Mouse (Mus musculus) midbrain, embryonic 14.5 days (tissue): ENCODE results near the gene Neurog2. TPM values are rescaled to one million over a fixed set of nuclear protein-coding genes. Genes with fewer than 3 reads are reported as not detected.

Source experiments
- ATAC-seq: fragments of 200-750 bp; cut with Nextera tagmentation; 2 replicates; pipeline ENCODE4 v1.8.0; 2017; ENCODE audit warnings: moderate number of reproducible peaks, moderate library complexity; ENCODE audit not compliant: low FRiP score, low TSS enrichment
- DNase-seq: peaks from one replicate; pipeline ENCODE4 v3.0.0-alpha.2; 2015
- H3K27ac ChIP-seq: fragments of 300-500 bp; sonication (generic); replicated peaks from 2 replicates; pipeline ENCODE4 v1.5.1; 2014; ENCODE audit warnings: mild to moderate bottlenecking, low read depth, low read length, moderate library complexity
- H3K27me3 ChIP-seq: fragments of 300-500 bp; sonication (generic); 2 replicates; pipeline ENCODE4 v1.6.1; 2014; ENCODE audit warnings: low read length, control low read depth, mixed read lengths; ENCODE audit not compliant: control insufficient read depth, insufficient read depth
- H3K36me3 ChIP-seq: fragments of 300-500 bp; sonication (generic); 2 replicates; pipeline ENCODE4 v1.6.1; 2014; ENCODE audit warnings: low read length, control low read depth; ENCODE audit not compliant: control insufficient read depth, insufficient read depth
- H3K4me1 ChIP-seq: fragments of 300-500 bp; sonication (generic); 2 replicates; pipeline ENCODE4 v1.6.1; 2014; ENCODE audit warnings: mild to moderate bottlenecking, antibody characterized with exemption, low read length, control low read depth; ENCODE audit not compliant: control insufficient read depth, insufficient read depth
- H3K4me2 ChIP-seq: fragments of 300-500 bp; sonication (generic); 2 replicates; pipeline ENCODE4 v1.6.1; 2014; ENCODE audit warnings: mild to moderate bottlenecking, low read length, moderate library complexity
- H3K4me3 ChIP-seq: fragments of 300-500 bp; sonication (generic); replicated peaks from 2 replicates; pipeline ENCODE4 v1.5.1; 2014; ENCODE audit warnings: low read depth, low read length
- H3K9ac ChIP-seq: fragments of 300-500 bp; sonication (generic); replicated peaks from 2 replicates; pipeline ENCODE4 v1.6.1; 2014; ENCODE audit warnings: mild to moderate bottlenecking, low read length, moderate library complexity
- H3K9me3 ChIP-seq: fragments of 300-500 bp; sonication (generic); 2 replicates; pipeline ENCODE4 v1.6.1; 2016; ENCODE audit warnings: low read length, control low read depth, mixed read lengths; ENCODE audit not compliant: control insufficient read depth
- WGBS: fragments of 180-500 bp; shearing (Covaris S2); extraction: QIAGEN DNeasy Blood & Tissue Kit; methylation state at CpG from one replicate; pipeline ENCODE4 v1.1.7; 2014; 5-methylcytosine and 5-hydroxymethylcytosine counted together
- polyA plus RNA-seq: library from polyadenylated mRNA; unstranded; fragments of >200 nt; fragmentation: Nextera tagmentation; extraction: Ambion mirVana; gene quantifications from 2 replicates; pipeline ENCODE4 v1.2.1, GENCODE M21; 2014

Neurog2 gene
- polyA plus RNA-seq, 1 experiment from 2014 or later = 18.6 TPM

DNA sequence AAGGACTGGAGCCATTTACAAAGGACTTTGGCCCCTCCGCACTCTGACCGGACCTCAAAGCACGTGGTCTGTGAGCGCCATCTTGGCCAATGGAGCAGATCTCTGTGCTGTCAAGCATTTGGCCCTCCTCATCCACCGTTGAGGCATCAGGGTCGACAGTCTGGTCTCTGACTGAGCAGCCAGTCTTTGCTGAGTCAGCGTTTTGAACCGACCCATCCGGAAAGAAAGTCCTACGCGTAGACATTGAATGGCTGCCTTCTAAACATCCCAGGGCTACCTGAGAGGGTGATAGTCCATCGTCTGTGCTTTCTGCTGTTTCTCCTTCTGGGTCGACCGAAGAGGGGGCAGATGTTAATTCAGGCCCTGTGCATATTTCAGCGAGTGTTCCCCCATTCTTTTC lies 46.8 kb downstream of the Neurog2 start:
- Histone ChIP-seq H3K9me3 (no peaks in the 10 kb centered on the region), H3K36me3 (no peaks in the 10 kb centered on the region), H3K4me1 (no peaks in the 10 kb centered on the region), H3K27me3 (peaks cover 2% of the 10 kb centered on the region; the same call in 1 of the 2 replicates), H3K4me3 (no peak overlapping the region), H3K4me2 (no peak overlapping the region), H3K9ac (no peak overlapping the region), H3K27ac (no peak overlapping the region)
- 90% methylated on average over 15 of the region's 15 CpGs for WGBS
- DNase-seq (no peak), ATAC-seq (no peak)

Other genes starting within 250 kb of the Neurog2 start
- gene Ank2, start 133.8 kb upstream of the Neurog2 start, polyA plus RNA-seq = 195 and 211 TPM in 2 replicates
- 22.8 and 29.3 TPM in 2 replicates for gene Larp7, start 79.8 kb upstream of the Neurog2 start, polyA plus RNA-seq
- gene Zgrf1, start 79.6 kb upstream of the Neurog2 start, polyA plus RNA-seq = 2.9 and 3.9 TPM in 2 replicates
- gene Alpk1, start 147.4 kb downstream of the Neurog2 start, polyA plus RNA-seq = 0.20 and 0.47 TPM in 2 replicates
- 2.7 and 4.7 TPM in 2 replicates for gene Tifa, start 156.7 kb downstream of the Neurog2 start, polyA plus RNA-seq
- gene Ap1ar, start 204.4 kb downstream of the Neurog2 start, polyA plus RNA-seq = 83.4 and 89.2 TPM in 2 replicates